Mouse (Mus musculus): ENCODE results near the gene Hoxc12. TPM values are rescaled to one million over a fixed set of nuclear protein-coding genes. Genes with fewer than 3 reads are reported as not detected.

Hoxc12 gene
- polyA plus RNA-seq, 1 experiment from 2014 or later, result not detected

- Histone ChIP-seq H3K9ac (ENCODE audit: low read length) (no peak overlapping the region), H3K27me3 (ENCODE audit: control insufficient read depth, insufficient read depth, low read length) (peaks cover 94% of the 10 kb centered on the region), H3K4me3 (ENCODE audit: low read length) (no peak overlapping the region), H3K4me1 (ENCODE audit: control insufficient read depth, insufficient read depth, low read length) (no peaks in the 10 kb centered on the region), H3K27ac (ENCODE audit: low read length) (no peak overlapping the region), H3K9me3 (replicated peaks; ENCODE audit: control insufficient read depth, low read length) (no peaks in the 10 kb centered on the region), H3K4me2 (ENCODE audit: low read depth, low read length) (no peak overlapping the region), H3K36me3 (ENCODE audit: control insufficient read depth, insufficient read depth) (no peaks in the 10 kb centered on the region)
- ATAC-seq (replicated peaks; ENCODE audit: extremely low read depth, insufficient read depth, low FRiP score), result no peak
- 2% methylated on average over 13 of the region's 13 CpGs for WGBS
Measured at GRCm38 (mm10) chr15:102959663-102960191, 23.2 kb downstream of the Hoxc12 start.

- WGBS, result 1% methylated on average over 6 of the region's 6 CpGs
- no peak overlapping the region for H3K4me2 ChIP-seq (ENCODE audit: low read depth, low read length)
Measured at GRCm38 (mm10) chr15:102961728-102962127, 25.2 kb downstream of the Hoxc12 start.

GRCm38 (mm10) chr15:102962492-102962891 is 25.9 kb downstream of the Hoxc12 start:
- Histone ChIP-seq H3K4me1 (ENCODE audit: control insufficient read depth, insufficient read depth, low read length) (no peaks in the 10 kb centered on the region), H3K27me3 (ENCODE audit: control insufficient read depth, insufficient read depth, low read length) (peaks cover 95% of the 10 kb centered on the region), H3K4me3 (ENCODE audit: low read length) (no peak overlapping the region), H3K9ac (ENCODE audit: low read length) (no peak overlapping the region), H3K36me3 (ENCODE audit: control insufficient read depth, insufficient read depth) (no peaks in the 10 kb centered on the region), H3K4me2 (ENCODE audit: low read depth, low read length) (no peak overlapping the region), H3K27ac (ENCODE audit: low read length) (no peak overlapping the region), H3K9me3 (replicated peaks; ENCODE audit: control insufficient read depth, low read length) (no peaks in the 10 kb centered on the region)
- no peak for ATAC-seq (replicated peaks; ENCODE audit: extremely low read depth, insufficient read depth, low FRiP score)
- WGBS, result 3% methylated on average over 13 of the region's 13 CpGs

More at GRCm38 (mm10) chr15:102961728-102962127, 25.2 kb downstream of the Hoxc12 start:
- Histone ChIP-seq H3K4me1 (ENCODE audit: control insufficient read depth, insufficient read depth, low read length) (no peaks in the 10 kb centered on the region), H3K9me3 (replicated peaks; ENCODE audit: control insufficient read depth, low read length) (no peaks in the 10 kb centered on the region), H3K27me3 (ENCODE audit: control insufficient read depth, insufficient read depth, low read length) (peaks cover 95% of the 10 kb centered on the region), H3K9ac (ENCODE audit: low read length) (no peak overlapping the region), H3K4me3 (ENCODE audit: low read length) (no peak overlapping the region), H3K36me3 (ENCODE audit: control insufficient read depth, insufficient read depth) (no peaks in the 10 kb centered on the region), H3K27ac (ENCODE audit: low read length) (no peak overlapping the region)
- ATAC-seq (replicated peaks; ENCODE audit: extremely low read depth, insufficient read depth, low FRiP score), result no peak

- peaks cover 94% of the 10 kb centered on the region for H3K27me3 ChIP-seq (ENCODE audit: control insufficient read depth, insufficient read depth, low read length)
- WGBS, result 3% methylated on average over 8 of the region's 8 CpGs
- ATAC-seq (replicated peaks; ENCODE audit: extremely low read depth, insufficient read depth, low FRiP score), result no peak
- H3K4me2 ChIP-seq (ENCODE audit: low read depth, low read length), result no peak overlapping the region
- no peak overlapping the region for H3K27ac ChIP-seq (ENCODE audit: low read length)
- no peaks in the 10 kb centered on the region for H3K9me3 ChIP-seq (replicated peaks; ENCODE audit: control insufficient read depth, low read length)
- no peaks in the 10 kb centered on the region for H3K4me1 ChIP-seq (ENCODE audit: control insufficient read depth, insufficient read depth, low read length)
- H3K9ac ChIP-seq (ENCODE audit: low read length), result no peak overlapping the region
- H3K36me3 ChIP-seq (ENCODE audit: control insufficient read depth, insufficient read depth), result no peaks in the 10 kb centered on the region
- no peak overlapping the region for H3K4me3 ChIP-seq (ENCODE audit: low read length)
Measured at GRCm38 (mm10) chr15:102963259-102963658, 26.7 kb downstream of the Hoxc12 start.

- H3K4me1 ChIP-seq (ENCODE audit: control insufficient read depth, insufficient read depth, low read length), result no peaks in the 10 kb centered on the region
- no peak overlapping the region for H3K9ac ChIP-seq (ENCODE audit: low read length)
- ATAC-seq (replicated peaks; ENCODE audit: extremely low read depth, insufficient read depth, low FRiP score), result no peak
- peaks cover 94% of the 10 kb centered on the region for H3K27me3 ChIP-seq (ENCODE audit: control insufficient read depth, insufficient read depth, low read length)
- no peaks in the 10 kb centered on the region for H3K36me3 ChIP-seq (ENCODE audit: control insufficient read depth, insufficient read depth)
- no peak overlapping the region for H3K4me3 ChIP-seq (ENCODE audit: low read length)
- no peaks in the 10 kb centered on the region for H3K9me3 ChIP-seq (replicated peaks; ENCODE audit: control insufficient read depth, low read length)
- H3K27ac ChIP-seq (ENCODE audit: low read length), result no peak overlapping the region
- H3K4me2 ChIP-seq (ENCODE audit: low read depth, low read length), result no peak overlapping the region
- 2% methylated on average over 28 of the region's 28 CpGs for WGBS
Measured at GRCm38 (mm10) chr15:102963671-102964640, 27.4 kb downstream of the Hoxc12 start.

GRCm38 (mm10) chr15:102965003-102965891 is 28.7 kb downstream of the Hoxc12 start:
- Histone ChIP-seq H3K4me1 (ENCODE audit: control insufficient read depth, insufficient read depth, low read length) (no peaks in the 10 kb centered on the region), H3K27me3 (ENCODE audit: control insufficient read depth, insufficient read depth, low read length) (peaks cover 95% of the 10 kb centered on the region), H3K27ac (ENCODE audit: low read length) (no peak overlapping the region), H3K36me3 (ENCODE audit: control insufficient read depth, insufficient read depth) (no peaks in the 10 kb centered on the region), H3K9ac (ENCODE audit: low read length) (no peak overlapping the region), H3K4me3 (ENCODE audit: low read length) (no peak overlapping the region), H3K9me3 (replicated peaks; ENCODE audit: control insufficient read depth, low read length) (no peaks in the 10 kb centered on the region), H3K4me2 (ENCODE audit: low read depth, low read length) (no peak overlapping the region)
- WGBS, result 4% methylated on average over 26 of the region's 26 CpGs
- no peak for ATAC-seq (replicated peaks; ENCODE audit: extremely low read depth, insufficient read depth, low FRiP score)

- H3K9ac ChIP-seq (ENCODE audit: low read length), result no peak overlapping the region
- WGBS, result 5% methylated on average over 29 of the region's 30 CpGs
- no peak overlapping the region for H3K4me2 ChIP-seq (ENCODE audit: low read depth, low read length)
- no peak for ATAC-seq (replicated peaks; ENCODE audit: extremely low read depth, insufficient read depth, low FRiP score)
- H3K36me3 ChIP-seq (ENCODE audit: control insufficient read depth, insufficient read depth), result no peaks in the 10 kb centered on the region
- no peak overlapping the region for H3K4me3 ChIP-seq (ENCODE audit: low read length)
- H3K27ac ChIP-seq (ENCODE audit: low read length), result no peak overlapping the region
- no peaks in the 10 kb centered on the region for H3K9me3 ChIP-seq (replicated peaks; ENCODE audit: control insufficient read depth, low read length)
- H3K27me3 ChIP-seq (ENCODE audit: control insufficient read depth, insufficient read depth, low read length), result peaks cover 95% of the 10 kb centered on the region
- no peaks in the 10 kb centered on the region for H3K4me1 ChIP-seq (ENCODE audit: control insufficient read depth, insufficient read depth, low read length)
Measured at GRCm38 (mm10) chr15:102965892-102966775, 29.6 kb downstream of the Hoxc12 start.

- Histone ChIP-seq H3K27ac (ENCODE audit: low read length) (no peak within 1 kb of the TSS), H3K9me3 (replicated peaks; ENCODE audit: control insufficient read depth, low read length) (no peaks in the 10 kb centered on the region), H3K27me3 (ENCODE audit: control insufficient read depth, insufficient read depth, low read length) (peaks cover 94% of the 10 kb centered on the region), H3K4me3 (ENCODE audit: low read length) (no peak within 1 kb of the TSS), H3K4me1 (ENCODE audit: control insufficient read depth, insufficient read depth, low read length) (no peaks in the 10 kb centered on the region), H3K36me3 (ENCODE audit: control insufficient read depth, insufficient read depth) (no peaks in the 10 kb centered on the region), H3K4me2 (ENCODE audit: low read depth, low read length) (no peak within 1 kb of the TSS), H3K9ac (ENCODE audit: low read length) (no peak within 1 kb of the TSS)
- ATAC-seq (replicated peaks; ENCODE audit: extremely low read depth, insufficient read depth, low FRiP score), result no peak
- WGBS, result 2% methylated on average over 27 of the region's 27 CpGs
Measured at GRCm38 (mm10) chr15:102966776-102967311, 30.3 kb downstream of the Hoxc12 start, which contains the start of gene Hoxc10. Gene Hoxc10 (plus strand): TSS chr15:102966796.
